Mouse (Mus musculus) MEL (cell line): ENCODE measurements around the gene Zfp280d.

Experiments used
- CTCF ChIP-seq, 3 experiments: IDR thresholded peaks in 2 of 3; conservative IDR thresholded peaks in 1 of 3; 2 replicates each; pipeline ENCODE4 v1.5.1; 2011 to 2012; ENCODE audit warnings: low read length in 3 of 3, low read depth in 2 of 3, mild to moderate bottlenecking in 2 of 3, improper control_type of control experiment in 1 of 3, inconsistent platforms in 1 of 3, mixed read lengths in 1 of 3, moderate library complexity in 1 of 3; ENCODE audit not compliant: control insufficient read depth in 1 of 3, insufficient read depth in 1 of 3, poor library complexity in 1 of 3, severe bottlenecking in 1 of 3
- EP300 ChIP-seq, 2 experiments: IDR thresholded peaks; 2 replicates each; pipeline ENCODE4 v1.6.1; 2011; ENCODE audit warnings: improper control_type of control experiment in 2 of 2, low read length in 2 of 2, low read depth in 1 of 2, mild to moderate bottlenecking in 1 of 2
- ETS1 ChIP-seq: IDR thresholded peaks from 2 replicates; pipeline ENCODE4 v1.6.1; 2012; ENCODE audit warnings: low read depth, mild to moderate bottlenecking, inconsistent platforms, low read length, improper control_type of control experiment, moderate library complexity
- GABPA ChIP-seq: IDR thresholded peaks from 2 replicates; pipeline ENCODE4 v1.6.1; 2012; ENCODE audit warnings: low read depth, mild to moderate bottlenecking, inconsistent platforms, low read length, improper control_type of control experiment, moderate library complexity
- MAX ChIP-seq: IDR thresholded peaks from 2 replicates; pipeline ENCODE4 v1.6.1; 2011; ENCODE audit warnings: low read length, improper control_type of control experiment
- MAZ ChIP-seq: IDR thresholded peaks from 2 replicates; pipeline ENCODE4 v1.6.1; 2012; ENCODE audit warnings: low read depth, mild to moderate bottlenecking, inconsistent platforms, low read length, improper control_type of control experiment
- TCF12 ChIP-seq: IDR thresholded peaks from 2 replicates; pipeline ENCODE4 v1.6.1; 2014; ENCODE audit warnings: low read depth, mild to moderate bottlenecking, inconsistent platforms, low read length, improper control_type of control experiment, moderate library complexity

- TF ChIP-seq MAX, result no peak
- no peak for TF ChIP-seq MAZ
- TF ChIP-seq EP300 (IDR thresholded peaks at IDR 0.05; ENCODE audit: low read depth in 1 of 2, low read length in 2 of 2), result no peak
- no peak for TF ChIP-seq TCF12
- peak; percentile 89 to 94 (median 91) for TF ChIP-seq CTCF (IDR thresholded peaks at IDR 0.05 in 2 of 3, conservative IDR thresholded peaks at IDR 0.05 in 1 of 3; ENCODE audit: control insufficient read depth in 1 of 3, insufficient read depth in 1 of 3, low read depth in 2 of 3, low read length in 3 of 3, poor library complexity in 1 of 3, severe bottlenecking in 1 of 3)
- no peak for TF ChIP-seq ETS1
- no peak for TF ChIP-seq GABPA
Measured at GRCm38 (mm10) chr9:72408131-72408586, 133.5 kb downstream of the Zfp280d start.
